Mouse (Mus musculus) brain, embryonic 14.5 days (tissue): Measurements from ENCODE around the gene Tmem39b.

Source experiments
- CTCF ChIP-seq: fragments of 200-500 bp; IDR thresholded peaks from 2 replicates; pipeline ENCODE4 v1.5.1; 2012; ENCODE audit warnings: inconsistent platforms, mild to moderate bottlenecking, moderate library complexity, borderline replicate concordance; ENCODE audit not compliant: insufficient read depth, insufficient read length; ENCODE audit errors: extremely low read depth
- POLR2A ChIP-seq: fragments of 200-500 bp; IDR thresholded peaks from 2 replicates; pipeline ENCODE4 v1.6.1; 2012; ENCODE audit warnings: mild to moderate bottlenecking, inconsistent platforms, borderline replicate concordance; ENCODE audit not compliant: poor library complexity, insufficient read depth, insufficient read length, severe bottlenecking; ENCODE audit errors: extremely low read depth

GRCm38 (mm10) chr4:129648656-129649055 is 48.0 kb downstream of the Tmem39b start:
- no peak for TF ChIP-seq CTCF
- no peak for TF ChIP-seq POLR2A
